Mouse (Mus musculus): ENCODE data around the gene Bnc2. TPM values are rescaled to one million over a fixed set of nuclear protein-coding genes. Genes with fewer than 3 reads are reported as not detected.

The Bnc2 gene
- polyA plus RNA-seq, 1 experiment: 20.1 TPM

GRCm38 (mm10) chr4:84633991-84634390, 41.1 kb downstream of the Bnc2 start:
- Histone ChIP-seq H3K27me3 (replicated peaks; ENCODE audit: control insufficient read depth, insufficient read depth, low read length) (no peaks in the 10 kb centered on the region), H3K27ac (ENCODE audit: insufficient read depth, low read depth, low read length) (no peak overlapping the region), H3K4me1 (ENCODE audit: control insufficient read depth, insufficient read depth, low read length) (peaks cover 12% of the 10 kb centered on the region), H3K36me3 (ENCODE audit: control insufficient read depth, insufficient read depth, low read length) (no peaks in the 10 kb centered on the region), H3K4me3 (ENCODE audit: insufficient read depth, low read depth, low read length) (no peak overlapping the region)
- DNase-seq: no peak
- TF ChIP-seq CTCF (conservative IDR thresholded peaks at IDR 0.05; ENCODE audit: insufficient read depth, insufficient read length, low read depth, low read length) (no peak), POLR2A (IDR thresholded peaks at IDR 0.05; ENCODE audit: low read depth, low read length) (no peak)
- 97% methylated on average over 1 of the region's 1 CpGs for WGBS

GRCm38 (mm10) chr4:84632832-84633789, 42.0 kb downstream of the Bnc2 start:
- Histone ChIP-seq H3K36me3 (ENCODE audit: control insufficient read depth, insufficient read depth, low read length) (no peaks in the 10 kb centered on the region), H3K4me3 (ENCODE audit: insufficient read depth, low read depth, low read length) (no peak overlapping the region), H3K27me3 (replicated peaks; ENCODE audit: control insufficient read depth, insufficient read depth, low read length) (no peaks in the 10 kb centered on the region), H3K27ac (ENCODE audit: insufficient read depth, low read depth, low read length) (no peak overlapping the region), H3K4me1 (ENCODE audit: control insufficient read depth, insufficient read depth, low read length) (peaks cover 12% of the 10 kb centered on the region)
- WGBS: 84% methylated on average over 12 of the region's 12 CpGs
- no peak for DNase-seq
- no peak for TF ChIP-seq CTCF (conservative IDR thresholded peaks at IDR 0.05; ENCODE audit: insufficient read depth, insufficient read length, low read depth, low read length)
- TF ChIP-seq POLR2A (IDR thresholded peaks at IDR 0.05; ENCODE audit: low read depth, low read length): no peak

GRCm38 (mm10) chr4:84627616-84628015, 47.5 kb downstream of the Bnc2 start:
- TF ChIP-seq CTCF (conservative IDR thresholded peaks at IDR 0.05; ENCODE audit: insufficient read depth, insufficient read length, low read depth, low read length) (no peak), POLR2A (IDR thresholded peaks at IDR 0.05; ENCODE audit: low read depth, low read length) (no peak)
- H3K4me1 ChIP-seq (ENCODE audit: control insufficient read depth, insufficient read depth, low read length): peaks cover 6% of the 10 kb centered on the region; the same call in 1 of the 2 replicates
- peak; percentile 46 for DNase-seq
- H3K27me3 ChIP-seq (replicated peaks; ENCODE audit: control insufficient read depth, insufficient read depth, low read length): no peaks in the 10 kb centered on the region
- no peaks in the 10 kb centered on the region for H3K36me3 ChIP-seq (ENCODE audit: control insufficient read depth, insufficient read depth, low read length)
- no peak overlapping the region for H3K4me3 ChIP-seq (ENCODE audit: insufficient read depth, low read depth, low read length)
- 56% methylated on average over 7 of the region's 7 CpGs for WGBS
- H3K27ac ChIP-seq (ENCODE audit: insufficient read depth, low read depth, low read length): no peak overlapping the region

- TF ChIP-seq POLR2A (IDR thresholded peaks at IDR 0.05; ENCODE audit: low read depth, low read length): no peak
- no peak for TF ChIP-seq CTCF (conservative IDR thresholded peaks at IDR 0.05; ENCODE audit: insufficient read depth, insufficient read length, low read depth, low read length)
- peak; percentile 40 for DNase-seq
- H3K27ac ChIP-seq (ENCODE audit: insufficient read depth, low read depth, low read length): no peak overlapping the region
- no peaks in the 10 kb centered on the region for H3K27me3 ChIP-seq (replicated peaks; ENCODE audit: control insufficient read depth, insufficient read depth, low read length)
- H3K4me1 ChIP-seq (ENCODE audit: control insufficient read depth, insufficient read depth, low read length): peaks cover 6% of the 10 kb centered on the region
- no peak overlapping the region for H3K4me3 ChIP-seq (ENCODE audit: insufficient read depth, low read depth, low read length)
- 37% methylated on average over 5 of the region's 5 CpGs for WGBS
- no peaks in the 10 kb centered on the region for H3K36me3 ChIP-seq (ENCODE audit: control insufficient read depth, insufficient read depth, low read length)
These were observed 51.8 kb downstream of the Bnc2 start for GRCm38 (mm10) chr4:84623312-84623711.

GRCm38 (mm10) chr4:84621785-84622184, 53.3 kb downstream of the Bnc2 start:
- no peak for TF ChIP-seq POLR2A (IDR thresholded peaks at IDR 0.05; ENCODE audit: low read depth, low read length)
- TF ChIP-seq CTCF (conservative IDR thresholded peaks at IDR 0.05; ENCODE audit: insufficient read depth, insufficient read length, low read depth, low read length): no peak
- Histone ChIP-seq H3K27ac (ENCODE audit: insufficient read depth, low read depth, low read length) (no peak overlapping the region), H3K4me3 (ENCODE audit: insufficient read depth, low read depth, low read length) (no peak overlapping the region), H3K27me3 (replicated peaks; ENCODE audit: control insufficient read depth, insufficient read depth, low read length) (no peaks in the 10 kb centered on the region), H3K36me3 (ENCODE audit: control insufficient read depth, insufficient read depth, low read length) (no peaks in the 10 kb centered on the region), H3K4me1 (ENCODE audit: control insufficient read depth, insufficient read depth, low read length) (no peaks in the 10 kb centered on the region; the same call in 1 of the 2 replicates)
- 80% methylated on average over 3 of the region's 3 CpGs for WGBS
- DNase-seq: no peak

- WGBS: 29% methylated on average over 4 of the region's 4 CpGs
- H3K27ac ChIP-seq (ENCODE audit: insufficient read depth, low read depth, low read length): no peak overlapping the region
- H3K27me3 ChIP-seq (replicated peaks; ENCODE audit: control insufficient read depth, insufficient read depth, low read length): no peaks in the 10 kb centered on the region
These were observed 65.2 kb downstream of the Bnc2 start for GRCm38 (mm10) chr4:84609861-84610260.

GRCm38 (mm10) chr4:84604461-84604860, 70.6 kb downstream of the Bnc2 start:
- WGBS: 98% methylated on average over 1 of the region's 1 CpGs
- TF ChIP-seq CTCF (conservative IDR thresholded peaks at IDR 0.05; ENCODE audit: insufficient read depth, insufficient read length, low read depth, low read length) (no peak), POLR2A (IDR thresholded peaks at IDR 0.05; ENCODE audit: low read depth, low read length) (no peak)
- no peak overlapping the region for H3K27ac ChIP-seq (ENCODE audit: insufficient read depth, low read depth, low read length)
- H3K4me1 ChIP-seq (ENCODE audit: control insufficient read depth, insufficient read depth, low read length): 0 out of 2 replicates have a peak, but pooled peaks cover 3% of the 10 kb centered on the region
- H3K4me3 ChIP-seq (ENCODE audit: insufficient read depth, low read depth, low read length): no peak overlapping the region
- H3K36me3 ChIP-seq (ENCODE audit: control insufficient read depth, insufficient read depth, low read length): no peaks in the 10 kb centered on the region
- no peaks in the 10 kb centered on the region for H3K27me3 ChIP-seq (replicated peaks; ENCODE audit: control insufficient read depth, insufficient read depth, low read length)
- DNase-seq: no peak

More at GRCm38 (mm10) chr4:84609861-84610260, 65.2 kb downstream of the Bnc2 start:
- Histone ChIP-seq H3K4me1 (ENCODE audit: control insufficient read depth, insufficient read depth, low read length) (peaks cover 3% of the 10 kb centered on the region; the same call in 1 of the 2 replicates), H3K4me3 (ENCODE audit: insufficient read depth, low read depth, low read length) (no peak overlapping the region), H3K36me3 (ENCODE audit: control insufficient read depth, insufficient read depth, low read length) (no peaks in the 10 kb centered on the region)
- peak; percentile 64 for DNase-seq
- TF ChIP-seq POLR2A (IDR thresholded peaks at IDR 0.05; ENCODE audit: low read depth, low read length) (no peak), CTCF (conservative IDR thresholded peaks at IDR 0.05; ENCODE audit: insufficient read depth, insufficient read length, low read depth, low read length) (no peak)
